Mouse (Mus musculus): ENCODE measurements around the gene Aifm3. TPM values are rescaled to one million over a fixed set of nuclear protein-coding genes. Genes with fewer than 3 reads are reported as not detected.
A peak's percentile ranks its signal among the peaks of the same experiment; 100 is the strongest.
"Not testable (repeated sequence)": the region's sequence is repeated elsewhere in the genome, so short reads cannot be mapped to it uniquely, and the experiment has no call there.

Gene Aifm3
- polyA plus RNA-seq, 1 experiment from 2014 or later: 0.89 TPM

GRCm38 (mm10) chr16:17502681-17503080 lies 13.3 kb downstream of the Aifm3 start:
- Histone ChIP-seq H3K36me3 (ENCODE audit: control insufficient read depth, insufficient read depth, low read length) (no peaks in the 10 kb centered on the region), H3K27ac (replicated peaks in 1 of 2; ENCODE audit: control insufficient read depth in 1 of 2, insufficient read depth in 1 of 2, low read depth in 2 of 2, low read length in 2 of 2) (no peak overlapping the region), H3K4me3 (ENCODE audit: control insufficient read depth in 1 of 2, insufficient read depth in 1 of 2, low read depth in 1 of 2, low read length in 2 of 2) (no peak overlapping the region), H3K4me2 (ENCODE audit: low read length) (no peak overlapping the region), H3K9me3 (ENCODE audit: control insufficient read depth, low read length) (no peaks in the 10 kb centered on the region), H3K27me3 (ENCODE audit: control insufficient read depth, insufficient read depth, low read length) (no peaks in the 10 kb centered on the region), H3K9ac (ENCODE audit: low read length) (no peak overlapping the region), H3K4me1 (ENCODE audit: control insufficient read depth in 2 of 2, insufficient read depth in 2 of 2, low read length in 2 of 2) (peaks cover under 1 to 5% of the 10 kb centered on the region in 2 experiments; a peak in 1 of 4 replicates)
- ATAC-seq (ENCODE audit: insufficient number of reproducible peaks, insufficient read depth, low FRiP score, low read depth): no peak
- 40% methylated on average over 4 of the region's 4 CpGs for WGBS

DNA sequence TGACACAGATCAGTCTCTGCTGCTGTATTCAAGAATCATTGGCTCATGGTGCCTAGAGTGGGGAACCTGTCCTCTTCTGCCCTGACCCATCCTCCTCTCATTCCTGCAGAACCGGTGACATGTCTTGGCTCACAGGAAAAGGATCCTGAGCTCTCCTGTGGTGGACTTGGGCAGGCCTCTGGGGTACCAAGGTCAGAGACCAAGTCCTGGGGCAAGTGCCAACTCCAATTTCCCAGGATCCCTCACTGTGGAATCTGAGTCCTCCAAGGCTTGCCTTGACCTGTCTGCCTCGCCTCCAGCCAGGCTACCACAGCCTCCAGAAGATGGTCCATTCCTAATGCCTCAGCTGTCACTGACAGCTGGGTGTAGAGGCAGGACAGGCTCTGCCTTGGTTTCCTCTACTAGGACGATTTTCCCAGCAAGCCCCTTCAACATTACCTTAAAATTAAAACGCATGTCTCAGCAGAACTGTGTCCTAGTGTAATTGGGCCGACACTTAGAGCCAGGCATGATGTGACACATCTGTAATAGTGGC lies 17.7 kb downstream of the Aifm3 start:
- 82% methylated on average over 5 of the region's 5 CpGs for WGBS
- ATAC-seq (ENCODE audit: insufficient number of reproducible peaks, insufficient read depth, low FRiP score, low read depth): no peak
- no peak overlapping the region for H3K9ac ChIP-seq (ENCODE audit: low read length)
- H3K4me2 ChIP-seq (ENCODE audit: low read length): no peak overlapping the region
- no peak overlapping the region for H3K27ac ChIP-seq (replicated peaks in 1 of 2; ENCODE audit: control insufficient read depth in 1 of 2, insufficient read depth in 1 of 2, low read depth in 2 of 2, low read length in 2 of 2)
- H3K9me3 ChIP-seq (ENCODE audit: control insufficient read depth, low read length): no peaks in the 10 kb centered on the region
- H3K4me3 ChIP-seq (ENCODE audit: control insufficient read depth in 1 of 2, insufficient read depth in 1 of 2, low read depth in 1 of 2, low read length in 2 of 2): no peak overlapping the region
- H3K36me3 ChIP-seq (ENCODE audit: control insufficient read depth, insufficient read depth, low read length): peaks cover 9% of the 10 kb centered on the region
- H3K4me1 ChIP-seq (ENCODE audit: control insufficient read depth in 2 of 2, insufficient read depth in 2 of 2, low read length in 2 of 2): peaks cover 8 to 11% of the 10 kb centered on the region in 2 experiments
- H3K27me3 ChIP-seq (ENCODE audit: control insufficient read depth, insufficient read depth, low read length): no peaks in the 10 kb centered on the region

- Histone ChIP-seq H3K9ac (ENCODE audit: low read length) (peak overlapping the region; percentile 85), H3K36me3 (ENCODE audit: control insufficient read depth, insufficient read depth, low read length) (peaks cover 18% of the 10 kb centered on the region), H3K27ac (replicated peaks in 1 of 2; ENCODE audit: control insufficient read depth in 1 of 2, insufficient read depth in 1 of 2, low read depth in 2 of 2, low read length in 2 of 2) (peak overlapping the region; percentile 96 to 99; a peak in 2 of 4 replicates), H3K4me3 (ENCODE audit: control insufficient read depth in 1 of 2, insufficient read depth in 1 of 2, low read depth in 1 of 2, low read length in 2 of 2) (peak overlapping the region; percentile 65 to 75), H3K4me1 (ENCODE audit: control insufficient read depth in 2 of 2, insufficient read depth in 2 of 2, low read length in 2 of 2) (peaks cover 4 to 11% of the 10 kb centered on the region in 2 experiments), H3K4me2 (ENCODE audit: low read length) (peak overlapping the region; percentile 76)
- not testable (repeated sequence) for H3K27me3 ChIP-seq (ENCODE audit: control insufficient read depth, insufficient read depth, low read length); ATAC-seq (ENCODE audit: insufficient number of reproducible peaks, insufficient read depth, low FRiP score, low read depth); H3K9me3 ChIP-seq (ENCODE audit: control insufficient read depth, low read length)
- WGBS: 26% methylated on average over 3 of the region's 3 CpGs
These were observed 18.6 kb downstream of the Aifm3 start for GRCm38 (mm10) chr16:17508031-17508430.

GRCm38 (mm10) chr16:17508546-17509239 lies 19.3 kb downstream of the Aifm3 start, which contains the start of gene Lztr1:
Gene Lztr1 (plus strand): TSS chr16:17508688.
- WGBS: under 1% methylated on average over 50 of the region's 50 CpGs
- H3K9me3 ChIP-seq (ENCODE audit: control insufficient read depth, low read length): no peaks in the 10 kb centered on the region
- peak; percentile 90 for ATAC-seq (ENCODE audit: insufficient number of reproducible peaks, insufficient read depth, low FRiP score, low read depth)
- no peaks in the 10 kb centered on the region for H3K27me3 ChIP-seq (ENCODE audit: control insufficient read depth, insufficient read depth, low read length)
- peak within 1 kb of the TSS; percentile 76 for H3K4me2 ChIP-seq (ENCODE audit: low read length)
- H3K9ac ChIP-seq (ENCODE audit: low read length): peak within 1 kb of the TSS; percentile 85
- peaks cover 25% of the 10 kb centered on the region for H3K36me3 ChIP-seq (ENCODE audit: control insufficient read depth, insufficient read depth, low read length)
- peak within 1 kb of the TSS; percentile 65 to 75 for H3K4me3 ChIP-seq (ENCODE audit: control insufficient read depth in 1 of 2, insufficient read depth in 1 of 2, low read depth in 1 of 2, low read length in 2 of 2)
- peaks cover 4 to 11% of the 10 kb centered on the region in 2 experiments for H3K4me1 ChIP-seq (ENCODE audit: control insufficient read depth in 2 of 2, insufficient read depth in 2 of 2, low read length in 2 of 2)
- H3K27ac ChIP-seq (replicated peaks in 1 of 2; ENCODE audit: control insufficient read depth in 1 of 2, insufficient read depth in 1 of 2, low read depth in 2 of 2, low read length in 2 of 2): peak within 1 kb of the TSS; percentile 96 to 99

- no peaks in the 10 kb centered on the region for H3K27me3 ChIP-seq (ENCODE audit: control insufficient read depth, insufficient read depth, low read length)
- WGBS: 9% methylated on average over 9 of the region's 9 CpGs
- peak overlapping the region; percentile 85 for H3K9ac ChIP-seq (ENCODE audit: low read length)
- H3K4me2 ChIP-seq (ENCODE audit: low read length): peak overlapping the region; percentile 76
- no peaks in the 10 kb centered on the region for H3K9me3 ChIP-seq (ENCODE audit: control insufficient read depth, low read length)
- H3K4me3 ChIP-seq (ENCODE audit: control insufficient read depth in 1 of 2, insufficient read depth in 1 of 2, low read depth in 1 of 2, low read length in 2 of 2): peak overlapping the region; percentile 65 to 75
- peaks cover 4 to 11% of the 10 kb centered on the region in 2 experiments for H3K4me1 ChIP-seq (ENCODE audit: control insufficient read depth in 2 of 2, insufficient read depth in 2 of 2, low read length in 2 of 2)
- peak overlapping the region in 1 of 2 experiments; percentile 96; a peak in 2 of 4 replicates for H3K27ac ChIP-seq (replicated peaks in 1 of 2; ENCODE audit: control insufficient read depth in 1 of 2, insufficient read depth in 1 of 2, low read depth in 2 of 2, low read length in 2 of 2)
- peaks cover 28% of the 10 kb centered on the region for H3K36me3 ChIP-seq (ENCODE audit: control insufficient read depth, insufficient read depth, low read length)
- peak; percentile 3 for ATAC-seq (ENCODE audit: insufficient number of reproducible peaks, insufficient read depth, low FRiP score, low read depth)
These were observed 19.8 kb downstream of the Aifm3 start for GRCm38 (mm10) chr16:17509240-17509597.

- H3K9me3 ChIP-seq (ENCODE audit: control insufficient read depth, low read length): no peaks in the 10 kb centered on the region
- WGBS: 97% methylated on average over 2 of the region's 2 CpGs
- H3K4me3 ChIP-seq (ENCODE audit: control insufficient read depth in 1 of 2, insufficient read depth in 1 of 2, low read depth in 1 of 2, low read length in 2 of 2): no peak overlapping the region
- ATAC-seq (ENCODE audit: insufficient number of reproducible peaks, insufficient read depth, low FRiP score, low read depth): no peak
- no peak overlapping the region for H3K9ac ChIP-seq (ENCODE audit: low read length)
- no peaks in the 10 kb centered on the region for H3K27me3 ChIP-seq (ENCODE audit: control insufficient read depth, insufficient read depth, low read length)
- no peak overlapping the region for H3K27ac ChIP-seq (replicated peaks in 1 of 2; ENCODE audit: control insufficient read depth in 1 of 2, insufficient read depth in 1 of 2, low read depth in 2 of 2, low read length in 2 of 2)
- peaks cover 4 to 11% of the 10 kb centered on the region in 2 experiments for H3K4me1 ChIP-seq (ENCODE audit: control insufficient read depth in 2 of 2, insufficient read depth in 2 of 2, low read length in 2 of 2)
- peak overlapping the region; percentile 76 for H3K4me2 ChIP-seq (ENCODE audit: low read length)
- H3K36me3 ChIP-seq (ENCODE audit: control insufficient read depth, insufficient read depth, low read length): peaks cover 34% of the 10 kb centered on the region
These were observed 20.7 kb downstream of the Aifm3 start for GRCm38 (mm10) chr16:17510143-17510542.

GRCm38 (mm10) chr16:17510686-17511085 lies 21.3 kb downstream of the Aifm3 start:
- ATAC-seq (ENCODE audit: insufficient number of reproducible peaks, insufficient read depth, low FRiP score, low read depth): no peak
- Histone ChIP-seq H3K4me3 (ENCODE audit: control insufficient read depth in 1 of 2, insufficient read depth in 1 of 2, low read depth in 1 of 2, low read length in 2 of 2) (no peak overlapping the region), H3K36me3 (ENCODE audit: control insufficient read depth, insufficient read depth, low read length) (peaks cover 39% of the 10 kb centered on the region), H3K9me3 (ENCODE audit: control insufficient read depth, low read length) (no peaks in the 10 kb centered on the region), H3K4me2 (ENCODE audit: low read length) (no peak overlapping the region), H3K27me3 (ENCODE audit: control insufficient read depth, insufficient read depth, low read length) (no peaks in the 10 kb centered on the region), H3K9ac (ENCODE audit: low read length) (no peak overlapping the region), H3K4me1 (ENCODE audit: control insufficient read depth in 2 of 2, insufficient read depth in 2 of 2, low read length in 2 of 2) (peaks cover 4 to 11% of the 10 kb centered on the region in 2 experiments), H3K27ac (replicated peaks in 1 of 2; ENCODE audit: control insufficient read depth in 1 of 2, insufficient read depth in 1 of 2, low read depth in 2 of 2, low read length in 2 of 2) (no peak overlapping the region)
- WGBS: 46% methylated on average over 2 of the region's 2 CpGs

Measured in heart, embryonic 14.5 days (tissue).